Mouse (Mus musculus) midbrain, embryonic 11.5 days (tissue): ENCODE results near the gene Npb. TPM values are rescaled to one million over a fixed set of nuclear protein-coding genes. Genes with fewer than 3 reads are reported as not detected.

Experiments used
- ATAC-seq: fragments of 200-750 bp; cut with Nextera tagmentation; 2 replicates; pipeline ENCODE4 v1.8.0; 2017; ENCODE audit warnings: moderate TSS enrichment, moderate library complexity; ENCODE audit not compliant: low FRiP score
- DNase-seq: peaks from one replicate; pipeline ENCODE4 v3.0.0; 2015; ENCODE audit warnings: low spot score; ENCODE audit errors: missing footprints
- H3K27ac ChIP-seq: fragments of 300-500 bp; sonication (generic); 2 replicates; pipeline ENCODE4 v1.5.1; 2014; ENCODE audit warnings: low read depth, low read length
- H3K27me3 ChIP-seq: fragments of 300-500 bp; sonication (generic); 2 replicates; pipeline ENCODE4 v1.6.1; 2014; ENCODE audit warnings: mild to moderate bottlenecking, low read length, moderate library complexity, mixed read lengths; ENCODE audit not compliant: control insufficient read depth, insufficient read depth
- H3K36me3 ChIP-seq: fragments of 300-500 bp; sonication (generic); 2 replicates; pipeline ENCODE4 v1.6.1; 2014; ENCODE audit warnings: mild to moderate bottlenecking, low read length, moderate library complexity, mixed read lengths; ENCODE audit not compliant: control insufficient read depth, insufficient read depth
- H3K4me1 ChIP-seq: fragments of 300-500 bp; sonication (generic); 2 replicates; pipeline ENCODE4 v1.6.1; 2014; ENCODE audit warnings: low read length; ENCODE audit not compliant: control insufficient read depth, insufficient read depth
- H3K4me2 ChIP-seq: fragments of 300-500 bp; sonication (generic); 2 replicates; pipeline ENCODE4 v1.6.1; 2014; ENCODE audit warnings: mild to moderate bottlenecking, moderate library complexity
- H3K4me3 ChIP-seq: fragments of 300-500 bp; sonication (generic); 2 replicates; pipeline ENCODE4 v1.5.1; 2014; ENCODE audit warnings: low read depth, low read length
- H3K9ac ChIP-seq: fragments of 300-500 bp; sonication (generic); 2 replicates; pipeline ENCODE4 v1.6.1; 2014; ENCODE audit warnings: low read length
- H3K9me3 ChIP-seq: fragments of 300-500 bp; sonication (generic); 2 replicates; pipeline ENCODE4 v1.6.1; 2016; ENCODE audit warnings: low read length; ENCODE audit not compliant: control insufficient read depth
- WGBS: fragments of 180-500 bp; shearing (Covaris S2); extraction: QIAGEN DNeasy Blood & Tissue Kit; methylation state at CpG from one replicate; pipeline ENCODE4 v1.1.7; 2014; 5-methylcytosine and 5-hydroxymethylcytosine counted together
- polyA plus RNA-seq: library from polyadenylated mRNA; unstranded; fragments of >200 nt; fragmentation: Nextera tagmentation; extraction: Ambion mirVana; gene quantifications from 2 replicates; pipeline ENCODE4 v1.2.1, GENCODE M21; 2014

Npb gene
- polyA plus RNA-seq, 1 experiment from 2014 or later = 0.38 TPM

GRCm38 (mm10) chr11:120583937-120584336 lies 24.3 kb upstream of the Npb start:
- H3K27me3 ChIP-seq = no peaks in the 10 kb centered on the region
- H3K4me1 ChIP-seq = peaks cover 22% of the 10 kb centered on the region
- 97% methylated on average over 1 of the region's 1 CpGs for WGBS
- H3K9ac ChIP-seq = no peak overlapping the region
- peaks cover 23% of the 10 kb centered on the region for H3K36me3 ChIP-seq
- no peak overlapping the region for H3K4me3 ChIP-seq
- ATAC-seq (no peak), DNase-seq (no peak)
- no peak overlapping the region for H3K4me2 ChIP-seq
- no peak overlapping the region for H3K27ac ChIP-seq
- H3K9me3 ChIP-seq = no peaks in the 10 kb centered on the region; the same call in 1 of the 2 replicates

- peaks cover 33% of the 10 kb centered on the region for H3K36me3 ChIP-seq
- 90% methylated on average over 6 of the region's 6 CpGs for WGBS
- ATAC-seq = no peak
These were observed 19.7 kb upstream of the Npb start for GRCm38 (mm10) chr11:120588531-120588930.

DNA sequence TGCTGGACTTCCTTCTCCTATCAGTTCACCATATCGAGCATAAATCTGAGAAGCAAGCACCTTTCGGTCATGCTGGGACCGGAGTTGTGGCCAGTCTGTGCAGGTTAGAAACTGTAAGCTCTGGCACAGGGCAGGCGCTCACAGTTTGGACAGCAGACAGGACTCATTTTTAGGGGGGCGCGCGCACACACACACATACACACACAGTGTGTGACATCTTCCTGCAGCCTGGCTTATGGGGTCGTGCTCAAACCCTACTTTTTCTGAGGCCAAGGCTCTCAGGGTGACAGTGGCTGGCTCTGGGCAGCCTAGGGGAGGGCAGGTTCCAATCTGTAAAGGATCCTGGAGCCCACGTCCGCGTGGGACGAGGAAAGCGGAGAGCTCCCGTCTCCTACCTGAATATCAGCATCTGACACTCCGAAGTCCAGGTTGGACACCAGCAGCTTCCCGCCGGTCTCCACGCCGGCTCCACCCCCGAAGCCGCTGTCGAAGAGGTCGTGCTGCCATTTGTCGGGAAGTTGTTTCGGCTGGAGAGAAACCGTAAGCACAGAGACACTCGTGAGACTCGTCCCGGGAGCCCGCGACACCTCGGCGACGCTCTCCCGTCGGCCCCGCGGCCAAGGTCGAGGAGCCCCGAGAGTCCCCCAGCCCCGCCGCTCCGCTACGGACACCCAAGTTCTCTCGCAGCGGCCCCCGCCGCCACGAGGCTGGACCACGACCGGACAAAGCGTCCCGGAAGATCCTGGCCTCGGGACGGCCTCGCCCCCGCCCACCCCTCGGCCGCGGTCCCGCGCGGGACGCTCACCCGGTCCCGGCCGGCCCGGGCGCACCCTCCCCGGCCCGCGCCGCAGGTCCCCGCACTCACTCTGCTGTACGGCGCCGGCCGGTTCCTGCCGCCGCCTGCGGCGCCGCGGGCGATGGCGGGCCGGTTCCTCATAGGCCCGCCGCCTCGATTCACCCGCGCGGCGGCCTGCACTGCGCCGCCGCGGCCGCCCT lies 10.7 kb upstream of the Npb start:
- DNase-seq (peak; percentile 86), ATAC-seq (no peak; the same call in 1 of the 2 replicates)
- peak overlapping the region; percentile 100 for H3K4me3 ChIP-seq
- no peaks in the 10 kb centered on the region for H3K9me3 ChIP-seq
- H3K36me3 ChIP-seq = peaks cover 35% of the 10 kb centered on the region
- H3K9ac ChIP-seq = peak overlapping the region; percentile 99
- no peaks in the 10 kb centered on the region for H3K27me3 ChIP-seq
- peaks cover 15% of the 10 kb centered on the region for H3K4me1 ChIP-seq
- 5% methylated on average over 87 of the region's 99 CpGs for WGBS
- peak overlapping the region; percentile 96 for H3K4me2 ChIP-seq
- H3K27ac ChIP-seq = peak overlapping the region; percentile 77

More at GRCm38 (mm10) chr11:120588531-120588930, 19.7 kb upstream of the Npb start:
- no peak overlapping the region for H3K4me3 ChIP-seq
- no peak for DNase-seq
- no peak overlapping the region for H3K4me2 ChIP-seq
- H3K9me3 ChIP-seq = no peaks in the 10 kb centered on the region; the same call in 1 of the 2 replicates
- H3K27me3 ChIP-seq = no peaks in the 10 kb centered on the region
- H3K4me1 ChIP-seq = no peaks in the 10 kb centered on the region
- H3K9ac ChIP-seq = no peak overlapping the region
- H3K27ac ChIP-seq = no peak overlapping the region

GRCm38 (mm10) chr11:120598283-120598989 lies 9.8 kb upstream of the Npb start, which contains the start of the genes Alyref and Anapc11:
Gene Alyref, minus strand, starts transcription at chr11:120598365.
Gene Anapc11, plus strand, starts transcription at chr11:120598421.
- no peaks in the 10 kb centered on the region for H3K9me3 ChIP-seq
- peak; percentile 98 for ATAC-seq
- peaks cover 28% of the 10 kb centered on the region for H3K36me3 ChIP-seq
- H3K9ac ChIP-seq = peak within 1 kb of the TSS; percentile 99
- under 1% methylated on average over 87 of the region's 88 CpGs for WGBS
- peak within 1 kb of the TSS; percentile 96 for H3K4me2 ChIP-seq
- H3K4me1 ChIP-seq = peaks cover 15% of the 10 kb centered on the region
- peak within 1 kb of the TSS; percentile 77 for H3K27ac ChIP-seq
- peak; percentile 99 for DNase-seq
- H3K4me3 ChIP-seq = peak within 1 kb of the TSS; percentile 100
- no peaks in the 10 kb centered on the region for H3K27me3 ChIP-seq

GRCm38 (mm10) chr11:120598990-120599549 lies 9.2 kb upstream of the Npb start:
- peak; percentile 84 for DNase-seq
- WGBS = 53% methylated on average over 17 of the region's 17 CpGs
- peak overlapping the region; percentile 64; the same call in 1 of the 2 replicates for H3K27ac ChIP-seq

GRCm38 (mm10) chr11:120600716-120601115 lies 7.6 kb upstream of the Npb start:
- H3K27ac ChIP-seq = no peak overlapping the region
- no peak overlapping the region for H3K4me3 ChIP-seq
- H3K4me2 ChIP-seq = no peak overlapping the region
- 97% methylated on average over 3 of the region's 3 CpGs for WGBS
- peaks cover 12% of the 10 kb centered on the region for H3K36me3 ChIP-seq
- ATAC-seq (no peak), DNase-seq (no peak)
- H3K4me1 ChIP-seq = peaks cover 15% of the 10 kb centered on the region
- H3K9ac ChIP-seq = no peak overlapping the region
- no peaks in the 10 kb centered on the region for H3K27me3 ChIP-seq
- no peaks in the 10 kb centered on the region for H3K9me3 ChIP-seq

More at GRCm38 (mm10) chr11:120598990-120599549, 9.2 kb upstream of the Npb start:
- peaks cover 22% of the 10 kb centered on the region for H3K36me3 ChIP-seq
- H3K4me1 ChIP-seq = peaks cover 15% of the 10 kb centered on the region
- peak overlapping the region; percentile 100 for H3K4me3 ChIP-seq
- peak overlapping the region; percentile 99 for H3K9ac ChIP-seq
- no peak for ATAC-seq
- no peaks in the 10 kb centered on the region for H3K9me3 ChIP-seq
- H3K4me2 ChIP-seq = peak overlapping the region; percentile 72
- no peaks in the 10 kb centered on the region for H3K27me3 ChIP-seq

DNA sequence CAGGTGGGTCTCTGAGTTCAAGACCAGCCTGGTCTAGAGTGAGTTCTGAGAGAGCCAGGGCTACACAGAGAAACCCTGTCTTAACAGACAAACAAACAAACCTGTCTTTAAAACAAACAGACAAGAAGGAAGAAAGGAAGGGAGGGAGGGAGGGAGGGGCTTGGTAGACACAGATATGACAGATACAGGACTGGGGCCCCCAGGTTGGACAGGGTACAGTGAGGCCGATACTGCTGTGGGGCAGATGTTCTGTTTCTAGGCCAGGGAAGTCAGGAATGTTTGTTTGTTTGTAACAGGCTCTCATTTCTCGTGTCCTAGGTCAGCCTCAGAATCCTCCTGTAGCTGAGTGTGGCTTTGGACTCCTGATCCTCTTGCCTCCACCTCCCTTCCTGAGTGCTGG lies 4.7 kb upstream of the Npb start:
- H3K27me3 ChIP-seq = no peaks in the 10 kb centered on the region; the same call in 1 of the 2 replicates
- H3K9ac ChIP-seq = no peak overlapping the region
- ATAC-seq (no peak), DNase-seq (no peak)
- peaks cover 9% of the 10 kb centered on the region for H3K4me1 ChIP-seq
- H3K4me3 ChIP-seq = no peak overlapping the region
- WGBS = 79% methylated on average over 2 of the region's 2 CpGs
- H3K36me3 ChIP-seq = peaks cover 7% of the 10 kb centered on the region; the same call in 1 of the 2 replicates
- no peaks in the 10 kb centered on the region for H3K9me3 ChIP-seq
- no peak overlapping the region for H3K4me2 ChIP-seq
- no peak overlapping the region for H3K27ac ChIP-seq

DNA sequence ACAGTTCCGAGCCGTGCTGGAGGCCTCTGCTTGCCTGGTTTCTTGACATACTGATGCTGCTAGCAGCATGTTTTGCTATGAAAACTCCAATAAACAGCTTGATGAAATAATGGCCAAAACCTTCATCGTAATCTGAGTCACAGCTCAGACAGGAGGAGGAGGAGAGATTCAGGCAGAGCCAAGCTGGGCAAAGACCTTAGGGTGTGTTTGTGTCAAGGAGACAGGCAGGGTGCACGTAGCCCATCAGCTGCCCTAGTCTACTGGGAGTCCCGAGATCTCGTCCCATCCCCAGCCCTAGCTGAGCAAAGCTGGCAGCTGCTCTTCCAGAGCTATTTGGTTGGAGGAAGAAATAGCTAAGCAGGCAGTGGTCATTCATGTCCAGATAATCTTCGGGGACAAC lies 2.6 kb upstream of the Npb start:
- WGBS = 95% methylated on average over 7 of the region's 7 CpGs
- no peak overlapping the region for H3K4me3 ChIP-seq
- no peak for ATAC-seq

More for the DNA sequence above, 2.6 kb upstream of the Npb start:
- H3K27ac ChIP-seq = no peak overlapping the region
- no peaks in the 10 kb centered on the region for H3K9me3 ChIP-seq
- peaks cover 4% of the 10 kb centered on the region; the same call in 1 of the 2 replicates for H3K27me3 ChIP-seq
- DNase-seq = no peak
- H3K4me2 ChIP-seq = no peak overlapping the region
- no peak overlapping the region for H3K9ac ChIP-seq
- peaks cover 10% of the 10 kb centered on the region for H3K4me1 ChIP-seq
- H3K36me3 ChIP-seq = peaks cover 9% of the 10 kb centered on the region; the same call in 1 of the 2 replicates
